Mouse (Mus musculus): ENCODE results near the gene Bmi1. TPM values are rescaled to one million over a fixed set of nuclear protein-coding genes. Genes with fewer than 3 reads are reported as not detected.

Bmi1 gene
- total RNA-seq (2014; fragmentation: Nextera tagmentation) (31.9 and 32.1 TPM in 2 replicates), total RNA-seq (2017) (26.6 and 41.9 TPM in 2 replicates)

GRCm38 (mm10) chr2:18676936-18677491 lies at the start of gene Bmi1:
Gene Bmi1, plus strand, starts transcription at chr2:18677018.
- peak; percentile 24 for ATAC-seq (replicated peaks; ENCODE audit: poor library complexity, severe bottlenecking)

- ATAC-seq (replicated peaks; ENCODE audit: poor library complexity, severe bottlenecking) = peak; percentile 97
Observed at GRCm38 (mm10) chr2:18630547-18630946, 46.3 kb upstream of the Bmi1 start.

GRCm38 (mm10) chr2:18635052-18635451 lies 41.8 kb upstream of the Bmi1 start:
- no peak for ATAC-seq (replicated peaks; ENCODE audit: poor library complexity, severe bottlenecking)

- ATAC-seq (replicated peaks; ENCODE audit: poor library complexity, severe bottlenecking) = peak; percentile 50
Observed at GRCm38 (mm10) chr2:18648563-18648962, 28.3 kb upstream of the Bmi1 start.

GRCm38 (mm10) chr2:18654821-18655220 lies 22.0 kb upstream of the Bmi1 start:
- ATAC-seq (replicated peaks; ENCODE audit: poor library complexity, severe bottlenecking) = peak; percentile 99

- no peak for ATAC-seq (replicated peaks; ENCODE audit: poor library complexity, severe bottlenecking)
Observed at GRCm38 (mm10) chr2:18664003-18664402, 12.8 kb upstream of the Bmi1 start.

GRCm38 (mm10) chr2:18671041-18671440 lies 5.8 kb upstream of the Bmi1 start:
- ATAC-seq (replicated peaks; ENCODE audit: poor library complexity, severe bottlenecking) = no peak

GRCm38 (mm10) chr2:18672133-18672765 lies 4.6 kb upstream of the Bmi1 start, which contains the start of gene Commd3:
Gene Commd3, plus strand, starts transcription at chr2:18672384.
- peak; percentile 82 for ATAC-seq (replicated peaks; ENCODE audit: poor library complexity, severe bottlenecking)

GRCm38 (mm10) chr2:18672766-18673164 lies 4.1 kb upstream of the Bmi1 start:
- no peak for ATAC-seq (replicated peaks; ENCODE audit: poor library complexity, severe bottlenecking)

GRCm38 (mm10) chr2:18673766-18674165 lies 3.1 kb upstream of the Bmi1 start:
- ATAC-seq (replicated peaks; ENCODE audit: poor library complexity, severe bottlenecking) = no peak

GRCm38 (mm10) chr2:18674193-18674902 lies 2.5 kb upstream of the Bmi1 start:
- no peak for ATAC-seq (replicated peaks; ENCODE audit: poor library complexity, severe bottlenecking)

- no peak for ATAC-seq (replicated peaks; ENCODE audit: poor library complexity, severe bottlenecking)
Observed at GRCm38 (mm10) chr2:18675681-18676456, 949 bp upstream of the Bmi1 start.

GRCm38 (mm10) chr2:18676457-18676935 lies 322 bp upstream of the Bmi1 start:
- peak; percentile 30 for ATAC-seq (replicated peaks; ENCODE audit: poor library complexity, severe bottlenecking)

GRCm38 (mm10) chr2:18677631-18678471 lies 1.0 kb downstream of the Bmi1 start:
- no peak for ATAC-seq (replicated peaks; ENCODE audit: poor library complexity, severe bottlenecking)

GRCm38 (mm10) chr2:18679701-18680100 lies 2.9 kb downstream of the Bmi1 start:
- no peak for ATAC-seq (replicated peaks; ENCODE audit: poor library complexity, severe bottlenecking)

GRCm38 (mm10) chr2:18680501-18680900 lies 3.7 kb downstream of the Bmi1 start:
- ATAC-seq (replicated peaks; ENCODE audit: poor library complexity, severe bottlenecking) = no peak

- ATAC-seq (replicated peaks; ENCODE audit: poor library complexity, severe bottlenecking) = peak; percentile 75
Observed at GRCm38 (mm10) chr2:18680961-18681360, 4.1 kb downstream of the Bmi1 start.

- ATAC-seq (replicated peaks; ENCODE audit: poor library complexity, severe bottlenecking) = no peak
Observed at GRCm38 (mm10) chr2:18684062-18684461, 7.2 kb downstream of the Bmi1 start.

GRCm38 (mm10) chr2:18686386-18686785 lies 9.6 kb downstream of the Bmi1 start:
- ATAC-seq (replicated peaks; ENCODE audit: poor library complexity, severe bottlenecking) = no peak

Data from granulocyte monocyte progenitor cell, adult 5-6 weeks (primary cell).